ENCODE assay signal across 9 mouse cellular contexts in genomic region chr6:61315884-61316601, GRCm38 (mm10).
DNase-seq lines count a peak whose midpoint lies in the region; ATAC-seq and TF ChIP-seq lines count a peak whose summit lies in the region.
"Had no signal": no experiment of that assay in that cellular context is flagged by ENCODE, and none has a peak within 500 bp of the region (broad histone marks: within the 10 kb centered on the region; RNA-seq: fewer than 3 reads in every experiment).

No protein-coding gene starts in this region.

- no peak for TF ChIP-seq EP300 in heart, adult 2 months (IDR thresholded peaks at IDR 0.05; ENCODE audit: insufficient read depth, low read depth, low read length)

- TF ChIP-seq CTCF in heart, adult 2 months (IDR thresholded peaks at IDR 0.05) = peak; percentile 82

- no peak for ATAC-seq in limb, embryonic 14.5 days (ENCODE audit: low FRiP score, low read depth)
- peak; percentile 84 for ATAC-seq in neural tube, embryonic 15.5 days (ENCODE audit: low FRiP score)

- DNase-seq in heart, adult 2 months = no peak
- no peak for DNase-seq in heart, adult 11 months
- DNase-seq in adrenal gland, postnatal 36 days = peak; percentile 8 to 34
- DNase-seq in forebrain, embryonic 10.5 days (ENCODE audit: extremely low spot score, low spot score) = peak; percentile 30
- DNase-seq in kidney, adult 9 months = peak; percentile 32
- peak; percentile 70 for DNase-seq in limb, embryonic 14.5 days (ENCODE audit: low spot score)
- DNase-seq in urinary bladder, postnatal 25 days (ENCODE audit: low spot score) = no peak

- no peaks in the 10 kb centered on the region for H3K79me2 ChIP-seq in heart, adult 2 months (replicated peaks; ENCODE audit: control insufficient read depth, insufficient read depth, low read length)

- no peak overlapping the region for H3K4me3 ChIP-seq in heart, adult 2 months
- H3K4me3 ChIP-seq in forebrain, embryonic 10.5 days = no peak overlapping the region
- H3K4me3 ChIP-seq in limb, embryonic 14.5 days (replicated peaks; ENCODE audit: low read length) = no peak overlapping the region
- H3K4me3 ChIP-seq in neural tube, embryonic 15.5 days (replicated peaks) = no peak overlapping the region

- H3K9ac ChIP-seq in heart, adult 2 months (ENCODE audit: low read depth, low read length) = no peak overlapping the region
- no peak overlapping the region for H3K9ac ChIP-seq in limb, embryonic 14.5 days (ENCODE audit: low read depth, low read length, severe bottlenecking)
- H3K9ac ChIP-seq in neural tube, embryonic 15.5 days (replicated peaks) = no peak overlapping the region

- no peaks in the 10 kb centered on the region; the same call in 1 of the 2 replicates for H3K36me3 ChIP-seq in heart, adult 2 months (ENCODE audit: control insufficient read depth, insufficient read depth, low read length)
- H3K36me3 ChIP-seq in forebrain, embryonic 10.5 days (replicated peaks) = peaks cover 8% of the 10 kb centered on the region
- no peaks in the 10 kb centered on the region; the same call in 1 of the 2 replicates for H3K36me3 ChIP-seq in limb, embryonic 14.5 days (ENCODE audit: control insufficient read depth, insufficient read depth, low read length)
- peaks cover 3% of the 10 kb centered on the region; the same call in 1 of the 2 replicates for H3K36me3 ChIP-seq in neural tube, embryonic 15.5 days
- H3K36me3 ChIP-seq: G1E had no signal

- no peaks in the 10 kb centered on the region for H3K27me3 ChIP-seq in heart, adult 2 months (ENCODE audit: control insufficient read depth, insufficient read depth, low read length)
- no peaks in the 10 kb centered on the region for H3K27me3 ChIP-seq in forebrain, embryonic 10.5 days (ENCODE audit: poor library complexity, severe bottlenecking)
- H3K27me3 ChIP-seq in limb, embryonic 14.5 days (ENCODE audit: control insufficient read depth, insufficient read depth, low read length) = no peaks in the 10 kb centered on the region
- H3K27me3 ChIP-seq in neural tube, embryonic 15.5 days (replicated peaks) = no peaks in the 10 kb centered on the region

- no peak overlapping the region for H3K4me2 ChIP-seq in limb, embryonic 14.5 days (replicated peaks; ENCODE audit: low read depth, low read length, severe bottlenecking)
- H3K4me2 ChIP-seq in neural tube, embryonic 15.5 days = no peak overlapping the region

- TF ChIP-seq POLR2A in heart, adult 2 months (IDR thresholded peaks at IDR 0.05; ENCODE audit: insufficient read depth, low read depth, low read length) = no peak
- no peak for TF ChIP-seq POLR2A in limb, embryonic 14.5 days (IDR thresholded peaks at IDR 0.05; ENCODE audit: borderline replicate concordance, extremely low read depth, insufficient read depth, insufficient read length)

- no peak overlapping the region for H3K27ac ChIP-seq in heart, adult 2 months
- H3K27ac ChIP-seq in forebrain, embryonic 10.5 days = no peak overlapping the region
- H3K27ac ChIP-seq in limb, embryonic 14.5 days (replicated peaks; ENCODE audit: low read depth, low read length) = no peak overlapping the region
- no peak overlapping the region for H3K27ac ChIP-seq in neural tube, embryonic 15.5 days (replicated peaks)

- intact Hi-C loops in heart, adult 2 months (cut with DNase I) = no loop called here

- 23% methylated on average over 6 of the region's 6 CpGs for WGBS in heart, adult 2 months
- 33% methylated on average over 6 of the region's 6 CpGs for WGBS in forebrain, embryonic 10.5 days
- WGBS in limb, embryonic 14.5 days = 23% methylated on average over 6 of the region's 6 CpGs
- WGBS in neural tube, embryonic 15.5 days = 23% methylated on average over 6 of the region's 6 CpGs

- H3K4me1 ChIP-seq in heart, adult 2 months (ENCODE audit: control insufficient read depth, insufficient read depth, low read length) = no peaks in the 10 kb centered on the region
- no peaks in the 10 kb centered on the region for H3K4me1 ChIP-seq in forebrain, embryonic 10.5 days
- no peaks in the 10 kb centered on the region for H3K4me1 ChIP-seq in limb, embryonic 14.5 days (ENCODE audit: control insufficient read depth, insufficient read depth, low read length)
- H3K4me1 ChIP-seq in neural tube, embryonic 15.5 days = peaks cover 4% of the 10 kb centered on the region; the same call in 1 of the 2 replicates

- peaks cover 4% of the 10 kb centered on the region; the same call in 1 of the 2 replicates for H3K9me3 ChIP-seq in forebrain, embryonic 10.5 days
- no peaks in the 10 kb centered on the region for H3K9me3 ChIP-seq in limb, embryonic 14.5 days (ENCODE audit: control insufficient read depth, low read length)
- no peaks in the 10 kb centered on the region for H3K9me3 ChIP-seq in neural tube, embryonic 15.5 days (replicated peaks)
- H3K9me3 ChIP-seq: G1E had no signal

Comparison
In these comparisons a context has a peak if more than half of its experiments do, and no peak if none do; other contexts are left out.
1. DNase-seq: peak in adrenal gland, postnatal 36 days (2 of 2), forebrain, embryonic 10.5 days (single experiment), kidney, adult 9 months (single experiment) and limb, embryonic 14.5 days (single experiment); none in heart, adult 2 months (0 of 2), heart, adult 11 months (single experiment) and urinary bladder, postnatal 25 days (single experiment).